Mouse (Mus musculus) CH12.LX (cell line): ENCODE results near the gene Cyp2w1. TPM values are rescaled to one million over a fixed set of nuclear protein-coding genes. Genes with fewer than 3 reads are reported as not detected.

Experiments
- DNase-seq: peaks from one replicate; pipeline ENCODE4 v3.0.0-alpha.2; 2013; ENCODE audit errors: extremely low read depth
- H3K27ac ChIP-seq: 2 replicates; pipeline ENCODE4 v1.5.1; 2012; ENCODE audit warnings: low read depth, mild to moderate bottlenecking, control low read depth, moderate library complexity; ENCODE audit not compliant: insufficient read depth
- H3K27me3 ChIP-seq: replicated peaks from 2 replicates; pipeline ENCODE3; 2012; ENCODE audit warnings: inconsistent platforms
- H3K36me3 ChIP-seq, 2 experiments: replicated peaks in 1 of 2; 2 replicates each; pipeline versions ENCODE3 to v1.6.1; 2012; ENCODE audit warnings: inconsistent platforms in 1 of 2, low read length in 1 of 2, mild to moderate bottlenecking in 1 of 2, mixed read lengths in 1 of 2, moderate library complexity in 1 of 2; ENCODE audit not compliant: control insufficient read depth in 1 of 2, insufficient read depth in 1 of 2
- H3K4me1 ChIP-seq, 2 experiments: 2 replicates each; pipeline ENCODE4 v1.6.1; 2012; ENCODE audit warnings: inconsistent platforms in 1 of 2, moderate library complexity in 1 of 2; ENCODE audit not compliant: insufficient read depth in 2 of 2, control insufficient read depth in 1 of 2
- H3K4me2 ChIP-seq: 2 replicates; pipeline ENCODE4 v1.6.1; 2012; ENCODE audit warnings: low read depth, mild to moderate bottlenecking, control low read depth; ENCODE audit not compliant: poor library complexity, insufficient read depth, severe bottlenecking
- H3K4me3 ChIP-seq, 3 experiments: fragments of 150-350 bp in 1 of 3; sonication (generic) in 1 of 3; replicated peaks in 1 of 3; 2 replicates each; pipeline versions ENCODE3 to v1.5.1; 2011 to 2012; ENCODE audit warnings: low read depth in 2 of 3, low read length in 2 of 3, mild to moderate bottlenecking in 2 of 3, moderate library complexity in 2 of 3, control low read depth in 1 of 3, improper control_type of control experiment in 1 of 3, inconsistent platforms in 1 of 3, mixed read lengths in 1 of 3; ENCODE audit not compliant: poor library complexity in 1 of 3
- H3K79me2 ChIP-seq: replicated peaks from 2 replicates; pipeline ENCODE4 v1.6.1; 2012; ENCODE audit warnings: mild to moderate bottlenecking, moderate library complexity; ENCODE audit not compliant: control insufficient read depth, poor library complexity, insufficient read depth, severe bottlenecking; ENCODE audit errors: extremely low read depth
- H3K9ac ChIP-seq: 2 replicates; pipeline ENCODE4 v1.6.1; 2012; ENCODE audit warnings: low read depth, mild to moderate bottlenecking, control low read depth, moderate library complexity; ENCODE audit not compliant: insufficient read depth
- H3K9me3 ChIP-seq: replicated peaks from 2 replicates; pipeline ENCODE3; 2012; ENCODE audit warnings: low read length, inconsistent platforms, mixed read lengths
- CHD1 ChIP-seq: IDR thresholded peaks from 2 replicates; pipeline ENCODE4 v1.6.1; 2012; ENCODE audit warnings: low read depth, low read length, improper control_type of control experiment, inconsistent platforms
- CTCF ChIP-seq, 2 experiments: IDR thresholded peaks in 1 of 2; conservative IDR thresholded peaks in 1 of 2; 2 replicates each; pipeline ENCODE4 v1.5.1; 2011 to 2012; ENCODE audit warnings: low read depth in 2 of 2, low read length in 2 of 2, improper control_type of control experiment in 1 of 2, inconsistent platforms in 1 of 2, mild to moderate bottlenecking in 1 of 2, moderate library complexity in 1 of 2
- ELF1 ChIP-seq: IDR thresholded peaks from 2 replicates; pipeline ENCODE4 v1.6.1; 2014; ENCODE audit warnings: low read depth, mild to moderate bottlenecking, inconsistent platforms, low read length, improper control_type of control experiment
- HCFC1 ChIP-seq: IDR thresholded peaks from 2 replicates; pipeline ENCODE4 v1.6.1; 2012; ENCODE audit warnings: low read depth, mild to moderate bottlenecking, inconsistent platforms, low read length, improper control_type of control experiment
- IRF4 ChIP-seq: IDR thresholded peaks from 2 replicates; pipeline ENCODE4 v1.6.1; 2014; ENCODE audit warnings: low read depth, mild to moderate bottlenecking, inconsistent platforms, low read length, improper control_type of control experiment
- MAZ ChIP-seq: IDR thresholded peaks from 2 replicates; pipeline ENCODE4 v1.6.1; 2012; ENCODE audit warnings: low read depth, mild to moderate bottlenecking, inconsistent platforms, low read length, improper control_type of control experiment, moderate library complexity
- MEF2A ChIP-seq: IDR thresholded peaks from 2 replicates; pipeline ENCODE4 v1.6.1; 2014; ENCODE audit warnings: low read depth, mild to moderate bottlenecking, inconsistent platforms, low read length, improper control_type of control experiment, borderline replicate concordance
- MYC ChIP-seq: IDR thresholded peaks from 2 replicates; pipeline ENCODE4 v1.6.1; 2011; ENCODE audit warnings: low read depth, mild to moderate bottlenecking, improper control_type of control experiment, low read length
- NRF1 ChIP-seq: IDR thresholded peaks from 2 replicates; pipeline ENCODE4 v1.6.1; 2014; ENCODE audit warnings: low read depth, mild to moderate bottlenecking, inconsistent platforms, low read length, improper control_type of control experiment, moderate library complexity
- PAX5 ChIP-seq: IDR thresholded peaks from 2 replicates; pipeline ENCODE4 v1.6.1; 2012; ENCODE audit warnings: low read length, inconsistent platforms, mixed read lengths
- POLR2AphosphoS2 ChIP-seq: IDR thresholded peaks from 2 replicates; pipeline ENCODE4 v1.6.1; 2011; ENCODE audit warnings: low read depth, low read length, improper control_type of control experiment
- SIN3A ChIP-seq: IDR thresholded peaks from 2 replicates; pipeline ENCODE4 v1.6.1; 2012; ENCODE audit warnings: low read length, improper control_type of control experiment, inconsistent platforms
- SMC3 ChIP-seq: IDR thresholded peaks from 2 replicates; pipeline ENCODE4 v1.6.1; 2011; ENCODE audit warnings: low read depth, low read length, improper control_type of control experiment
- TCF12 ChIP-seq: IDR thresholded peaks from 2 replicates; pipeline ENCODE4 v1.6.1; 2014; ENCODE audit warnings: low read depth, mild to moderate bottlenecking, inconsistent platforms, low read length, improper control_type of control experiment
- dilution Hi-C: fragments of 300-500 bp; cut with MboI; formaldehyde crosslinking; loops from 2 replicates; pipeline ENCODE4 v1.14.3; 2020; ENCODE audit warnings: low sequenced_read_pairs; ENCODE audit not compliant: extremely low pct_unique_long_range_greater_than_20kb, extremely low pct_ligation_motif_present
- in situ Hi-C: fragments of 300-500 bp; cut with MboI; formaldehyde crosslinking; loops from 3 replicates; pipeline ENCODE4 v1.14.3; 2019; ENCODE audit warnings: low sequenced_read_pairs, low pct_ligation_motif_present, low pct_unique_long_range_greater_than_20kb, mixed read lengths
- polyA plus RNA-seq: library from polyadenylated mRNA; unstranded; fragments of >175 nt; gene quantifications from 2 replicates; pipeline ENCODE4 v1.2.1, GENCODE M21; 2012; ENCODE audit warnings: low read depth; ENCODE audit not compliant: insufficient read length
- total RNA-seq, 2 experiments: library from RNA; depleted of rRNA; stranded (reverse); fragments of 300-350 nt in 1 of 2; fragments of >200 nt in 1 of 2; gene quantifications; 2 replicates each; pipeline ENCODE4 v1.2.3; 2012 to 2014

The Cyp2w1 gene
- total and polyA plus RNA-seq, 3 experiments = not detected

GRCm38 (mm10) chr5:139311822-139312221 is 40.6 kb upstream of the Cyp2w1 start:
- H3K9ac ChIP-seq = no peak overlapping the region
- in situ Hi-C loops = no loop called here
- dilution Hi-C loops = no loop called here
- TF ChIP-seq MYC (no peak), SIN3A (no peak), CHD1 (no peak), TCF12 (no peak), ELF1 (no peak), PAX5 (no peak), NRF1 (no peak), IRF4 (no peak), MEF2A (no peak), HCFC1 (no peak), SMC3 (no peak), POLR2AphosphoS2 (no peak), MAZ (no peak)
- H3K36me3 ChIP-seq = peaks cover 33 to 65% of the 10 kb centered on the region in 2 experiments
- H3K4me1 ChIP-seq = peaks cover 25 to 63% of the 10 kb centered on the region in 2 experiments
- no peak overlapping the region for H3K4me3 ChIP-seq
- no peak overlapping the region for H3K4me2 ChIP-seq
- peaks cover 77% of the 10 kb centered on the region for H3K79me2 ChIP-seq
- H3K27me3 ChIP-seq = no peaks in the 10 kb centered on the region
- no peak overlapping the region for H3K27ac ChIP-seq
- DNase-seq = no peak
- H3K9me3 ChIP-seq = peaks cover 14% of the 10 kb centered on the region

GRCm38 (mm10) chr5:139313536-139313935 is 38.9 kb upstream of the Cyp2w1 start:
- Histone ChIP-seq H3K4me3 (no peak overlapping the region), H3K36me3 (peaks cover 30 to 67% of the 10 kb centered on the region in 2 experiments), H3K9me3 (peaks cover 6% of the 10 kb centered on the region), H3K4me1 (peaks cover 33 to 68% of the 10 kb centered on the region in 2 experiments), H3K79me2 (peaks cover 82% of the 10 kb centered on the region), H3K27me3 (no peaks in the 10 kb centered on the region), H3K4me2 (no peak overlapping the region), H3K27ac (no peak overlapping the region), H3K9ac (no peak overlapping the region)
- TF ChIP-seq SIN3A = no peak
- dilution Hi-C loops = no loop called here
- no peak for DNase-seq
- in situ Hi-C loops = no loop called here

- DNase-seq = no peak
- Histone ChIP-seq H3K27ac (peak overlapping the region; percentile 18; the same call in 1 of the 2 replicates), H3K4me1 (peaks cover 37 to 70% of the 10 kb centered on the region in 2 experiments), H3K79me2 (peaks cover 86% of the 10 kb centered on the region), H3K4me3 (no peak overlapping the region), H3K9me3 (peaks cover 6% of the 10 kb centered on the region), H3K27me3 (no peaks in the 10 kb centered on the region), H3K9ac (no peak overlapping the region), H3K4me2 (no peak overlapping the region), H3K36me3 (peaks cover 28 to 63% of the 10 kb centered on the region in 2 experiments)
- in situ Hi-C loops (no loop called here), dilution Hi-C loops (no loop called here)
- TF ChIP-seq MYC = no peak
- no peak for TF ChIP-seq TCF12
- no peak for TF ChIP-seq CTCF (conservative IDR thresholded peaks at IDR 0.05 in 1 of 2, IDR thresholded peaks at IDR 0.05 in 1 of 2; ENCODE audit: low read depth in 2 of 2, low read length in 2 of 2)
Observed at GRCm38 (mm10) chr5:139314941-139315642, 37.3 kb upstream of the Cyp2w1 start.
